Mouse (Mus musculus): ENCODE measurements at regions not wholly inside any gene's neighbourhood (a gene's known extent, or its start where the extent isn't known, plus 50 kb on each side); places are given as distances from the start of the nearest gene placed in this dataset.

GRCm38 (mm10) chr7:58399651-58400050 lies 256.3 kb upstream of the Atp10a start:
- TF ChIP-seq USF1 (IDR thresholded peaks at IDR 0.05; ENCODE audit: low read depth, low read length) = no peak
- no peak for TF ChIP-seq POLR2A (IDR thresholded peaks at IDR 0.05; ENCODE audit: low read depth, low read length)
- TF ChIP-seq MAX (IDR thresholded peaks at IDR 0.05; ENCODE audit: low read length) = no peak
- no peak for TF ChIP-seq CTCF (conservative IDR thresholded peaks at IDR 0.05 in 1 of 2, IDR thresholded peaks at IDR 0.05 in 1 of 2; ENCODE audit: low read depth in 2 of 2, low read length in 2 of 2)
- TF ChIP-seq ELF1 (IDR thresholded peaks at IDR 0.05; ENCODE audit: low read depth, low read length) = no peak
- TF ChIP-seq ZNF384 (IDR thresholded peaks at IDR 0.05; ENCODE audit: low read depth, low read length) = no peak
- no peak for TF ChIP-seq UBTF (IDR thresholded peaks at IDR 0.05; ENCODE audit: low read depth, low read length)
- TF ChIP-seq CHD1 (IDR thresholded peaks at IDR 0.05; ENCODE audit: low read depth, low read length) = no peak
- TF ChIP-seq HCFC1 (IDR thresholded peaks at IDR 0.05; ENCODE audit: low read depth, low read length) = no peak
- no peak for TF ChIP-seq RCOR1 (conservative IDR thresholded peaks at IDR 0.05; ENCODE audit: low read depth, low read length)

Measured in CH12.LX (cell line).